Mouse (Mus musculus) liver, postnatal 0 days (tissue): ENCODE data around the gene Adtrp. TPM values are rescaled to one million over a fixed set of nuclear protein-coding genes. Genes with fewer than 3 reads are reported as not detected.

Source experiments
- ATAC-seq: fragments of 200-750 bp; cut with Nextera tagmentation; 2 replicates; pipeline ENCODE4 v1.8.0; 2017; ENCODE audit warnings: mild to moderate bottlenecking, moderate library complexity
- DNase-seq: peaks from one replicate; pipeline ENCODE4 v3.0.0-alpha.2; 2016
- H3K27ac ChIP-seq: fragments of 300-500 bp; sonication (generic); 2 replicates; pipeline ENCODE4 v1.5.1; 2014; ENCODE audit warnings: antibody characterized with exemption, moderate library complexity, mild to moderate bottlenecking, low read depth
- H3K27me3 ChIP-seq: fragments of 300-500 bp; sonication (generic); 2 replicates; pipeline ENCODE4 v1.6.1; 2014; ENCODE audit warnings: low read length, control low read depth, mixed read lengths; ENCODE audit not compliant: insufficient read depth
- H3K36me3 ChIP-seq: fragments of 300-500 bp; sonication (generic); replicated peaks from 2 replicates; pipeline ENCODE4 v1.6.1; 2014; ENCODE audit warnings: mild to moderate bottlenecking, control low read depth, low read length, moderate library complexity, mixed read lengths; ENCODE audit not compliant: insufficient read depth
- H3K4me1 ChIP-seq: fragments of 300-500 bp; sonication (generic); 2 replicates; pipeline ENCODE4 v1.6.1; 2014; ENCODE audit warnings: antibody characterized with exemption, mild to moderate bottlenecking, control low read depth; ENCODE audit not compliant: insufficient read depth
- H3K4me2 ChIP-seq: fragments of 300-500 bp; sonication (generic); 2 replicates; pipeline ENCODE4 v1.6.1; 2014; ENCODE audit warnings: low read depth, mild to moderate bottlenecking, low read length, moderate library complexity, mixed read lengths
- H3K4me3 ChIP-seq: fragments of 300-500 bp; sonication (generic); 2 replicates; pipeline ENCODE4 v1.5.1; 2014; ENCODE audit warnings: low read depth, low read length
- H3K9ac ChIP-seq: fragments of 300-500 bp; sonication (generic); replicated peaks from 2 replicates; pipeline ENCODE4 v1.6.1; 2014; ENCODE audit warnings: mild to moderate bottlenecking, moderate library complexity
- H3K9me3 ChIP-seq: fragments of 300-500 bp; sonication (generic); 2 replicates; pipeline ENCODE4 v1.6.1; 2016; ENCODE audit warnings: mild to moderate bottlenecking, control low read depth, low read length, mixed read lengths
- CTCF ChIP-seq: sonication (generic); IDR thresholded peaks from 2 replicates; pipeline ENCODE4 v1.5.1; 2016; ENCODE audit warnings: antibody characterized with exemption, low read depth
- EP300 ChIP-seq: IDR thresholded peaks from 2 replicates; pipeline ENCODE4 v1.6.1; 2016; ENCODE audit warnings: antibody characterized with exemption, low read depth, mild to moderate bottlenecking
- WGBS: fragments of 180-500 bp; shearing (Covaris S2); extraction: QIAGEN DNeasy Blood & Tissue Kit; methylation state at CpG from one replicate; pipeline ENCODE4 v1.1.7; 2014; ENCODE audit not compliant: insufficient replicate concordance; 5-methylcytosine and 5-hydroxymethylcytosine counted together
- polyA plus RNA-seq: library from polyadenylated mRNA; unstranded; fragments of >200 nt; fragmentation: Nextera tagmentation; extraction: Ambion mirVana; gene quantifications from 2 replicates; pipeline ENCODE4 v1.2.1, GENCODE M21; 2015

Gene Adtrp
- polyA plus RNA-seq, 1 experiment from 2014 or later: 94.2 TPM

DNA sequence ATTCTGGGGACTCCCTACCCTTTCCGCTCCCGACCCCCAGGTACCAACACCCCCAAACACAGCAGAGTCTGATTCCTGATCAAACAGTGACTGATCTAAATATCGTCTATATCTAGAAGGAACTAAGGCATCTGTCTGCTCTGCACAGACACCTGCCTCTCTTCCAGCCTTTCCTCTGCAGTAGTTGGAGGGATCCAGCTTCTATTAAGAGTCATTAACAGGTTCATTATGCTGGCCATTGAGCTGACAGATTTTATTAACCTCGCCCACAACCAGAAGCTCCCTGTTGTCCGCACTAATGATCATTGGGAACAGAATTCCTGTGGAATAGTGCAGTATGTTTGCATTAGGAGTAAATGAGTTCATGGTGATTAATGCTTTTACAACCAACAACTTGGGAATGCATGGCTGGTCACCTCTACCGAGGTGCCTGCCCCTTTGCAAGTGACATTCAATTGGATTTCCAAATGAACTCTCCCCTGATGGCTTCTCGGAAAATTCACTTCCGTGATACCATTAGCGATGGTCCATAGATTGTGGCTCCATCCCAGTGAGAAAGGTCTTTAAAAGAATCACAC is 67.8 kb downstream of the Adtrp start:
- DNase-seq (no peak), ATAC-seq (no peak)
- H3K27ac ChIP-seq: no peak overlapping the region
- H3K4me3 ChIP-seq: no peak overlapping the region
- TF ChIP-seq CTCF: no peak
- TF ChIP-seq EP300: no peak
- H3K36me3 ChIP-seq: no peaks in the 10 kb centered on the region
- H3K9ac ChIP-seq: no peak overlapping the region
- H3K9me3 ChIP-seq: no peaks in the 10 kb centered on the region
- no peaks in the 10 kb centered on the region for H3K27me3 ChIP-seq
- no peaks in the 10 kb centered on the region for H3K4me1 ChIP-seq
- WGBS: 79% methylated on average over 9 of the region's 9 CpGs
- no peak overlapping the region for H3K4me2 ChIP-seq

DNA sequence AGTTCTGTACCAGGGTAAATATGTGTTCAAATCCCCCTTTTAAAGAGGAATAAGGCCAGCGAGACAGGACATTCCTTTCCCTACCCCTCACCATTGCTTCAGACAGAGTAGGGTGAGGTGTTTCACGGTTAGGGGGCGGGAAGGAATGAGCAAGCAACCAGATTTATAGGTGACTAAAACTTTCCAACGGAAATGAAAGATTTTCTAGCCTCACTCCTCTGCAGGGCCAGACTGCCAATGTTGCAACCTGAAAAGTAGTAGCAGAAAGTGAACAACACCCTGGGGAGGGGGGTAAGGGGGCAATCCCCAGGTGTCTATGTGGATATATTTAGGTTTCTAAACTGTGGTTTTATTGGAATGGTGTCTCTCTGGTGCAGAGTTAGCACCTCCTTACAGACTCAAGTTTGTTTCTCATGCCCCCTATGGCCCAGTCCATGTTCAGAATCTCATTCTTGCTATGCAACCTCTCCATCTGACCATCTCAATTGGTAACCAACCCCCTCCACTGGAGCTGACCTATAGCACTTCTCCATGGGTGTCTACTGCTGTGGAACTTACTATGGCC is 73.6 kb downstream of the Adtrp start:
- WGBS: 78% methylated on average over 4 of the region's 4 CpGs
- no peaks in the 10 kb centered on the region for H3K4me1 ChIP-seq
- no peak overlapping the region for H3K27ac ChIP-seq
- no peaks in the 10 kb centered on the region for H3K27me3 ChIP-seq
- no peak overlapping the region for H3K4me2 ChIP-seq
- DNase-seq (no peak), ATAC-seq (no peak)
- TF ChIP-seq EP300: no peak
- TF ChIP-seq CTCF: no peak
- no peak overlapping the region for H3K4me3 ChIP-seq
- H3K36me3 ChIP-seq: no peaks in the 10 kb centered on the region
- H3K9ac ChIP-seq: no peak overlapping the region
- H3K9me3 ChIP-seq: no peaks in the 10 kb centered on the region

DNA sequence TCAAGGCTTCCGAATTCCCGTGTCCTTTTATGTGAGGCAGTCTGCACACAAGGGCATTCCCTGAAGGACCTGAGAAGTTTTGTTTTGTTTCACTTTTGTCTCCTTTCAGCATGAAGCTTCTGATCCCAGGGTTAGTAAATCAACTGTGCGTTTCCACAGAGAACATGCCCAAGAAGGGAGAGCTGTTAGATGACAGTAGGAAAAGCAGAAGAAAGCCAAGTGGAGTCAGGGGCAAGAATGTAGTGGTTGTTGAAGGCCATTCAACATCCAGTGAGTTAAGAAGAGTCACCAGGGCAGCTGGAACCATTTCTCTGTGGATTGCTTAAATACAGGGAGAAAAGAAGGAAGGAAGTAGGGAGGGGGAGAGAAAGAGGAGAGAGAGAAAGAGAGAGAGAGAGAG is 76.4 kb downstream of the Adtrp start:
- H3K9ac ChIP-seq: no peak overlapping the region
- no peak overlapping the region for H3K4me2 ChIP-seq
- no peaks in the 10 kb centered on the region for H3K9me3 ChIP-seq
- H3K4me1 ChIP-seq: no peaks in the 10 kb centered on the region
- 72% methylated on average over 3 of the region's 3 CpGs for WGBS
- H3K27ac ChIP-seq: no peak overlapping the region
- H3K4me3 ChIP-seq: no peak overlapping the region
- no peak for TF ChIP-seq CTCF
- TF ChIP-seq EP300: no peak
- H3K36me3 ChIP-seq: no peaks in the 10 kb centered on the region
- DNase-seq (no peak), ATAC-seq (no peak)
- no peaks in the 10 kb centered on the region for H3K27me3 ChIP-seq

DNA sequence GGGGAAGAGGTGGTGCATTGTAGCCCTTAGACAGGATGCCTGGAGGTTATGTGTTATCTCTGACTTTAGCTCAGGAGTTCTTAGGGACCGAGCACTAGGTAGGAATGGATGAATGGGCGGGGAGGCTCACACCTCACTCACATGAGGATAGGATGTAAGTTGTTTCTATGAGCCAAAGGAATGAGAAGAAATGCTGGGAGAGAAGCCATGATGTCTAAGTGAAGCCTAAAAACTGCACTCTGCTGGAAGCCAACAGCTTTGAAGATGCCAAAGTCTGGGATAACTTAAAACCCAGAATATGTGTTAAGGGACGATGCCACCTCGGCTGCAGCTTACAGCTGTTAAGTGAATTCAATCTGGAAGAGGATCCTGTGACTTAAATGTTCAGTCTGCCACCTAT is 79.5 kb downstream of the Adtrp start:
- Histone ChIP-seq H3K27ac (no peak overlapping the region), H3K4me3 (no peak overlapping the region), H3K9ac (no peak overlapping the region), H3K4me2 (no peak overlapping the region), H3K9me3 (no peaks in the 10 kb centered on the region), H3K27me3 (no peaks in the 10 kb centered on the region), H3K4me1 (no peaks in the 10 kb centered on the region), H3K36me3 (no peaks in the 10 kb centered on the region)
- 79% methylated on average over 4 of the region's 4 CpGs for WGBS
- ATAC-seq: no peak
- no peak for DNase-seq
- TF ChIP-seq CTCF: no peak
- TF ChIP-seq EP300: no peak

DNA sequence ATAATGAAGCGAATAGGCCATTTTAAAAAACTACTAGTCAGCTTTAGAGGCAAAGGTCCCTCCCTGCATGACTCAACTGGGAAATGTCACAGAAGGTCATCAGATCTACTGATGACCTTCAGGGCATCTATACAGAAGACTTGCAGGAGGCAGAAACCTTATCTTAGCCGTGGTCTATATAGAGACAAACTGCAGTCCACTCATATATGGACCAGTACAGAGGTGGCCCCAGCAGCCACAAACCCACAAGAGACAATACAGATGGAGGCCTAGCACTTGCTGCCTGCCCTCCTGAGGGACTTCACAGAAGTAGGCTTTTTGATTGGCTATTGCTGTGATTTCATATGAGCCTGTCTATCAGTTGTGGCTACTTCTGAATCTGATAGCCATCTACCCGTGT is 85.5 kb downstream of the Adtrp start:
- WGBS: 63% methylated on average over 3 of the region's 3 CpGs
- no peak for TF ChIP-seq EP300
- TF ChIP-seq CTCF: no peak
- H3K9me3 ChIP-seq: no peaks in the 10 kb centered on the region
- H3K4me3 ChIP-seq: no peak overlapping the region
- ATAC-seq (no peak), DNase-seq (no peak)
- H3K27me3 ChIP-seq: no peaks in the 10 kb centered on the region
- H3K4me1 ChIP-seq: peaks cover 3% of the 10 kb centered on the region; the same call in 1 of the 2 replicates
- H3K36me3 ChIP-seq: no peaks in the 10 kb centered on the region
- H3K9ac ChIP-seq: no peak overlapping the region
- H3K4me2 ChIP-seq: no peak overlapping the region
- no peak overlapping the region for H3K27ac ChIP-seq

DNA sequence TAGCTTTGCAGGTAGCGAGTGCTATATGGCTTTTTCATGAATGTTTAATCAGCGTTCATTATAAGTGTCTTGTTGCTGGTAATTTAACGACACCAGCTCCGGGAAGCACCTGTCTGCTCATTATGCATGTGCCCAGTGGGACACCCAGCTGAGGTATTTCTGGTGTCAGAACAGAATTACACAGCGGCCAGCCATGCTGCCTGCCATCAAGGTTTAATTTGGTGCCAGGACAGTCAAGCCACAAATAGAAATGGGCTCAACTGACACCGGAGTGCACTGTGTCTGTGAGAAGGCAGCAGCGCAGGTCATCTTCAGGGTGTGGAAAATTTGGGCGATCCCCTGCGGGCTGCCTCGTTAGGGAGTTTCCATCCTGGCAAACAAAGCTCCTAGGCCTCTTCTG is 87.0 kb downstream of the Adtrp start:
- Histone ChIP-seq H3K4me2 (no peak overlapping the region), H3K27ac (no peak overlapping the region), H3K27me3 (no peaks in the 10 kb centered on the region), H3K36me3 (no peaks in the 10 kb centered on the region), H3K9me3 (no peaks in the 10 kb centered on the region), H3K9ac (no peak overlapping the region), H3K4me1 (peaks cover 3% of the 10 kb centered on the region; the same call in 1 of the 2 replicates), H3K4me3 (no peak overlapping the region)
- DNase-seq (no peak), ATAC-seq (no peak)
- WGBS: 67% methylated on average over 10 of the region's 10 CpGs
- TF ChIP-seq CTCF (no peak), EP300 (no peak)
